Mouse (Mus musculus): ENCODE measurements around the gene Pdap1. TPM values are rescaled to one million over a fixed set of nuclear protein-coding genes. Genes with fewer than 3 reads are reported as not detected.
"Not testable (repeated sequence)": the region's sequence is repeated elsewhere in the genome, so short reads cannot be mapped to it uniquely, and the experiment has no call there.

Gene Pdap1
- polyA plus RNA-seq, 1 experiment from 2014 or later, result 34.0 TPM

DNA sequence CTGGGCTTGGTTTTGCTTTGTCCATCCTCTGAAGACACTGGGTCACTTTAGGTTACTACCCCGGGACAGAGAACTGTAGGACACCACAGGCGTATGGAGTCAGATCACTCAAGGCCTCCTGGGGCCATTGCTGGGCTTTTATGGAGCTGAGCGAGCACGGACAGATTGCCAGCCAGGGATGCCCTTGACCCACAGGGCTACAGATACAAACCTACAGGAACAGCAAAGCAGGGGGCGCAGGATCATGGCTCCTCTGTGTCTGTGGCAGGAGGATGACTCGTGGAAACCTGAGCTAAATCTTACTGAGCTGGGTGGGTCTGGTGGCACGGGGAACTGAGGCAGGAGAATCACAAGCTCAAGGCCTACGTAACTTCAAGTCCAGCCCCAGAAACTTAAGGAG is 27.5 kb downstream of the Pdap1 start:
- TF ChIP-seq CTCF (IDR thresholded peaks at IDR 0.05; ENCODE audit: low read depth) (no peak), EP300 (IDR thresholded peaks at IDR 0.05; ENCODE audit: low read depth) (no peak)
- ATAC-seq (no peak), DNase-seq (no peak)
- no peaks in the 10 kb centered on the region for H3K9me3 ChIP-seq (ENCODE audit: low read length)
- H3K4me3 ChIP-seq (ENCODE audit: low read depth, low read length), result no peak overlapping the region
- WGBS (ENCODE audit: insufficient replicate concordance), result 75% methylated on average over 8 of the region's 8 CpGs
- peaks cover 12% of the 10 kb centered on the region; the same call in 1 of the 2 replicates for H3K36me3 ChIP-seq (replicated peaks; ENCODE audit: insufficient read depth, low read length)
- H3K4me2 ChIP-seq (ENCODE audit: low read depth, low read length), result no peak overlapping the region
- H3K4me1 ChIP-seq (ENCODE audit: insufficient read depth), result peaks cover 10% of the 10 kb centered on the region
- no peak overlapping the region for H3K9ac ChIP-seq (replicated peaks)
- no peaks in the 10 kb centered on the region for H3K27me3 ChIP-seq (ENCODE audit: insufficient read depth, low read length)
- no peak overlapping the region for H3K27ac ChIP-seq (ENCODE audit: low read depth)

DNA sequence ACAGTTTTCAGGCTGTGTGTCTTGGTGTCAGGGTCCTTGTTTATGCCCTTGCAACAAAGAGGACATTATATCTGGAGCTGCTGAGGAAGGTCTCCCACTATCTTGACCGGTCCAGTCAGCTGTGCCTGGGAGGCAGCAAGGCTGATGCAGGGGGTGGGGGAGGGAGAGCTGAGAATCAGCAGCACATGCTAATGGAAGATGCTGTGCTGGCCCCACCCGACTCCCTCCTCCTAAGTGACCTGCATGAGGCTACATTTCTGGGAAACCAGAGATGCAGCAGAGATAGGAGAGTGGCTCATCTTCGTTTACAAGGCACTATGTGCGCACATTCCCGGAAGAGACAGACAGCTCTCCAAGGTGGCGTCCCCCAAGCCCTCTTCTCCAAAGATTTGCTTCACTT is 29.6 kb downstream of the Pdap1 start:
- Histone ChIP-seq H3K27ac (ENCODE audit: low read depth) (no peak overlapping the region), H3K4me2 (ENCODE audit: low read depth, low read length) (no peak overlapping the region), H3K4me1 (ENCODE audit: insufficient read depth) (peaks cover 6% of the 10 kb centered on the region), H3K36me3 (replicated peaks; ENCODE audit: insufficient read depth, low read length) (peaks cover 32% of the 10 kb centered on the region), H3K4me3 (ENCODE audit: low read depth, low read length) (no peak overlapping the region), H3K9me3 (ENCODE audit: low read length) (no peaks in the 10 kb centered on the region), H3K27me3 (ENCODE audit: insufficient read depth, low read length) (no peaks in the 10 kb centered on the region), H3K9ac (replicated peaks) (no peak overlapping the region)
- 74% methylated on average over 6 of the region's 6 CpGs for WGBS (ENCODE audit: insufficient replicate concordance)
- ATAC-seq, result no peak
- TF ChIP-seq CTCF (IDR thresholded peaks at IDR 0.05; ENCODE audit: low read depth) (no peak), EP300 (IDR thresholded peaks at IDR 0.05; ENCODE audit: low read depth) (no peak)
- DNase-seq, result no peak

DNA sequence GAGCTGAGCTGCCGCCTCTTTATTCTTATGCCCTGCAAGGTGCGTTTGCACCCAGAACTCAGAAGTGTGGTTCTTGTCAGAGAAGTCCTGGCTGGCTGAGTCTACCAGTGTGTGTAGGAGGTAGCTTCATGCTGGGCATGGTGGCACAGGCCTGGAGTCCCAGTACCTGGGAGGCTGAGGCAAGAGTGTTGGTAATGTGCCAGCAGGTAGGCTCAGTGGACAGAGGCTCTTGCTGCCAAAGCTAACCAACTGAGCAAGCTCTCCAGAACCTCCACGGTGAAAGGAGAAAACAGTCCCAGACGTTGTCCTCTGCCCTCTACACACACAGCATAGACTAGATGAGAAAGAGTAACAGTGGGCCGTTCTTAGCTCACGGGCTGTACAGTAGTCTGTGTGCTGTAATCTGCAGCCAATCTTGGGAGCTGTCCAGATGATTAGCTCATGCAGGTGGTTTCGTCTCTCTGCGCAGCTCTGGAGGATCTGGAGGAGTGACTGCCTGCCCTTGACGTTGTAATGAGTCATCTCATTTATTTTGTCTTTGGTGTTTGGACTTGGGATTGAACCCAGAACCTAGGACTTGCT is 34.3 kb downstream of the Pdap1 start:
- Histone ChIP-seq H3K4me1 (ENCODE audit: insufficient read depth) (no peaks in the 10 kb centered on the region), H3K4me2 (ENCODE audit: low read depth, low read length) (no peak overlapping the region), H3K9me3 (ENCODE audit: low read length) (no peaks in the 10 kb centered on the region), H3K9ac (replicated peaks) (no peak overlapping the region), H3K27ac (ENCODE audit: low read depth) (no peak overlapping the region), H3K27me3 (ENCODE audit: insufficient read depth, low read length) (no peaks in the 10 kb centered on the region), H3K4me3 (ENCODE audit: low read depth, low read length) (no peak overlapping the region), H3K36me3 (replicated peaks; ENCODE audit: insufficient read depth, low read length) (peaks cover 66% of the 10 kb centered on the region)
- TF ChIP-seq CTCF (IDR thresholded peaks at IDR 0.05; ENCODE audit: low read depth) (no peak), EP300 (IDR thresholded peaks at IDR 0.05; ENCODE audit: low read depth) (no peak)
- DNase-seq (no peak), ATAC-seq (0 out of 2 replicates have a peak, but pooled peaks have one; percentile 27)
- 76% methylated on average over 9 of the region's 9 CpGs for WGBS (ENCODE audit: insufficient replicate concordance)

DNA sequence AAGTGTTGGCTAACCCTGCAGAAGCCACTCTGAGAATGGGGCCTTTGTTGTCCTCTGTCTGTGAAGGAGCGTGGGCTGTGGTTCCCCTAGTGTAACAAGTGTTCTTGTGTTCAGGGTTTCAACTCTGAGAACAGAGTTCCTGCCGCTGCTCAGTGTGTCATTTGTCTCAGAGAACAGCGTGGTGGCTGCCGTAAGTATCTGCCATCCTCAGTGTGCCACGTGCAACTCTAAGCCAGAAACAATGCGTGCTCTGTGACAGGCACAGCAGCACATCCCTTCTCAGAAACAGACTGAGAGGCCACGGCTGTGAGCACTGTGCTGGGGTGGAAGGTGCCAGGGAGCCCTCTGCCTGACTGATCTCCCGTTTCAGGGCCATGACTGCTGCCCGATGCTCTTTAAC is 35.7 kb downstream of the Pdap1 start:
- ATAC-seq (no peak), DNase-seq (no peak)
- WGBS (ENCODE audit: insufficient replicate concordance), result 93% methylated on average over 9 of the region's 9 CpGs
- TF ChIP-seq CTCF (IDR thresholded peaks at IDR 0.05; ENCODE audit: low read depth), result no peak
- H3K9ac ChIP-seq (replicated peaks), result no peak overlapping the region
- H3K27me3 ChIP-seq (ENCODE audit: insufficient read depth, low read length), result no peaks in the 10 kb centered on the region
- H3K36me3 ChIP-seq (replicated peaks; ENCODE audit: insufficient read depth, low read length), result peaks cover 79% of the 10 kb centered on the region
- H3K4me2 ChIP-seq (ENCODE audit: low read depth, low read length), result no peak overlapping the region
- H3K4me1 ChIP-seq (ENCODE audit: insufficient read depth), result no peaks in the 10 kb centered on the region
- H3K9me3 ChIP-seq (ENCODE audit: low read length), result no peaks in the 10 kb centered on the region
- no peak overlapping the region for H3K27ac ChIP-seq (ENCODE audit: low read depth)
- H3K4me3 ChIP-seq (ENCODE audit: low read depth, low read length), result no peak overlapping the region

DNA sequence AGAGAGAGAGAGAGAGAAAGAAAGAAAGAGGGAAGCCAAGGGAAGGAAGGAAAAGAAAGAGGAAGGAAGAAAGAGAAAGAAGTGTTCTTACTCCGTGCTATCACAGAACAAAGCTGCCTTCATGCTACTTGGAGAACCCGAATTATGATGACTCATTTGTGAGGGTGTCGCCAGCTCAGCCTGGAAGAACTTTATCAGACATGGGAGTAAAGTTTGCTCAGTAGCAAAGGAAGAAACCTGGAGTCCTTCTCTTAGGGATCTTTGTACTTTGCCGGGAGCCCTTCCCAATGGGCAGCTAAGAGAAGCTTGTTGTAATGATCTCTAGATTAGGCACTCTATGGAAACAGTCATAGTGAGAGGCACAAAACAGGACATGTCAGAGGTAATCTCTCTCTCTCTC is 37.3 kb downstream of the Pdap1 start:
- DNase-seq (no peak), ATAC-seq (no peak)
- Histone ChIP-seq H3K36me3 (replicated peaks; ENCODE audit: insufficient read depth, low read length) (peaks cover 80% of the 10 kb centered on the region), H3K9ac (replicated peaks) (no peak overlapping the region), H3K4me2 (ENCODE audit: low read depth, low read length) (no peak overlapping the region), H3K27me3 (ENCODE audit: insufficient read depth, low read length) (no peaks in the 10 kb centered on the region), H3K27ac (ENCODE audit: low read depth) (no peak overlapping the region), H3K4me3 (ENCODE audit: low read depth, low read length) (no peak overlapping the region), H3K9me3 (ENCODE audit: low read length) (no peaks in the 10 kb centered on the region), H3K4me1 (ENCODE audit: insufficient read depth) (no peaks in the 10 kb centered on the region)
- WGBS (ENCODE audit: insufficient replicate concordance), result 69% methylated on average over 4 of the region's 4 CpGs
- TF ChIP-seq CTCF (IDR thresholded peaks at IDR 0.05; ENCODE audit: low read depth), result no peak
- TF ChIP-seq EP300 (IDR thresholded peaks at IDR 0.05; ENCODE audit: low read depth), result no peak

DNA sequence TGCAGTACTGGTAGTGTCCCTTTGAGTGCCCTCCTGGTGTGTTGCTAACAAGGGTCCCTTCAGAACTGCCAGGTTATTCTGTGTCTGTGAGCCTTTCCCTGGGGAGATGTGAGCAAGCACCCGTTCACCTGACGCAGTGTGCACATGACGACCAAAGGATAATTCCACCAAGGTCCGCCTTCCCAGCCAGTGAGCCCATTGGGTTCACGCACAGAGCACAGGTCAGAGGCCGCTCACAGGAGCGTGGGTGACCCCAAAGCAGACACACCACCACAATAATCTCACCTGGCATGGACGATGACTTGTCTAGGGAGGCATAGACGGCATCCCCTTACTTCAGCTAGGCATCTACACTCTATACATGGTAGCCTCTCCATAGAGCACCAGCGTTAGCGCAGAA is 38.6 kb downstream of the Pdap1 start:
- not testable (repeated sequence) for H3K27me3 ChIP-seq (ENCODE audit: insufficient read depth, low read length); H3K4me3 ChIP-seq (ENCODE audit: low read depth, low read length); H3K27ac ChIP-seq (ENCODE audit: low read depth); H3K4me1 ChIP-seq (ENCODE audit: insufficient read depth); H3K4me2 ChIP-seq (ENCODE audit: low read depth, low read length); DNase-seq; H3K9ac ChIP-seq (replicated peaks); H3K9me3 ChIP-seq (ENCODE audit: low read length); ATAC-seq
- WGBS (ENCODE audit: insufficient replicate concordance), result 90% methylated on average over 11 of the region's 11 CpGs
- peaks cover 81% of the 10 kb centered on the region for H3K36me3 ChIP-seq (replicated peaks; ENCODE audit: insufficient read depth, low read length)

DNA sequence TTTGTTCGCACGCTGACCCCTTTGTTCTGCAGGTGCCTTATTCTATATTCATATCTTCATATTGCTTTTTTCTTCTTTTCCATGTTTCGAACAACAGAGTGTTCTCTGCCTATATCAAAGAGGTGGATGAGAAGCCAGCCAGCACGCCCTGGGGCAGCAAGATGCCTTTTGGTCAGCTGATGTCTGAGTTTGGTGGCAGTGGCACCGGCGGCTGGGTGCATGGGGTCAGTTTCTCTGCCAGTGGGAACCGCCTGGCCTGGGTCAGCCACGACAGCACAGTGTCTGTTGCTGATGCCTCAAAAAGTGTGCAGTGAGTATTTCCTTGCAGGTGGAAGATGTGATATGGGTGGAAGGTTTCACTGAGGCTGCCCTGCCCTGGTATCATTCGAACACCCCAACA is 39.1 kb downstream of the Pdap1 start:
- peaks cover 81% of the 10 kb centered on the region for H3K36me3 ChIP-seq (replicated peaks; ENCODE audit: insufficient read depth, low read length)
- no peak overlapping the region for H3K9ac ChIP-seq (replicated peaks)
- ATAC-seq, result no peak
- no peak for DNase-seq
- no peak overlapping the region for H3K27ac ChIP-seq (ENCODE audit: low read depth)
- H3K4me1 ChIP-seq (ENCODE audit: insufficient read depth), result no peaks in the 10 kb centered on the region
- 86% methylated on average over 9 of the region's 9 CpGs for WGBS (ENCODE audit: insufficient replicate concordance)
- H3K9me3 ChIP-seq (ENCODE audit: low read length), result no peaks in the 10 kb centered on the region
- TF ChIP-seq EP300 (IDR thresholded peaks at IDR 0.05; ENCODE audit: low read depth) (no peak), CTCF (IDR thresholded peaks at IDR 0.05; ENCODE audit: low read depth) (no peak)
- H3K4me3 ChIP-seq (ENCODE audit: low read depth, low read length), result no peak overlapping the region
- no peak overlapping the region for H3K4me2 ChIP-seq (ENCODE audit: low read depth, low read length)
- no peaks in the 10 kb centered on the region for H3K27me3 ChIP-seq (ENCODE audit: insufficient read depth, low read length)
